Mouse (Mus musculus): Measurements from ENCODE around the gene Pcid2. TPM values are rescaled to one million over a fixed set of nuclear protein-coding genes. Genes with fewer than 3 reads are reported as not detected.

Pcid2 gene
- polyA plus RNA-seq, 2 experiments: 10.9 to 12.3 TPM

GRCm38 (mm10) chr8:13111917-13112316, 6.7 kb upstream of the Pcid2 start:
- WGBS (ENCODE audit: insufficient replicate concordance): 85% methylated on average over 11 of the region's 11 CpGs
- Histone ChIP-seq H3K9ac (replicated peaks) (no peak overlapping the region), H3K4me1 (replicated peaks; ENCODE audit: control insufficient read depth in 2 of 2, insufficient read depth in 2 of 2, low read length in 1 of 2) (peaks cover 29 to 30% of the 10 kb centered on the region in 2 experiments), H3K9me3 (ENCODE audit: control insufficient read depth, low read length) (no peaks in the 10 kb centered on the region), H3K27me3 (ENCODE audit: control insufficient read depth, insufficient read depth, low read length) (no peaks in the 10 kb centered on the region), H3K4me2 (ENCODE audit: low read depth) (no peak overlapping the region), H3K4me3 (ENCODE audit: insufficient read depth in 1 of 2, low read depth in 2 of 2, low read length in 2 of 2) (no peak overlapping the region), H3K27ac (no peak overlapping the region), H3K36me3 (replicated peaks; ENCODE audit: control insufficient read depth, insufficient read depth, low read depth) (peaks cover 19% of the 10 kb centered on the region)
- TF ChIP-seq EP300 (IDR thresholded peaks at IDR 0.05; ENCODE audit: low read depth) (no peak), CTCF (IDR thresholded peaks at IDR 0.05; ENCODE audit: low read depth) (no peak)
- ATAC-seq (ENCODE audit: insufficient read depth): no peak
- DNase-seq (ENCODE audit: low read depth in 3 of 3, low spot score in 3 of 3): no peak

- DNase-seq (ENCODE audit: low read depth in 3 of 3, low spot score in 3 of 3): no peak
- TF ChIP-seq EP300 (IDR thresholded peaks at IDR 0.05; ENCODE audit: low read depth) (no peak), CTCF (IDR thresholded peaks at IDR 0.05; ENCODE audit: low read depth) (no peak)
- Histone ChIP-seq H3K27ac (peak overlapping the region; percentile 92), H3K36me3 (replicated peaks; ENCODE audit: control insufficient read depth, insufficient read depth, low read depth) (peaks cover 12% of the 10 kb centered on the region), H3K9ac (replicated peaks) (no peak overlapping the region; the same call in 1 of the 2 replicates), H3K9me3 (ENCODE audit: control insufficient read depth, low read length) (no peaks in the 10 kb centered on the region), H3K4me3 (ENCODE audit: insufficient read depth in 1 of 2, low read depth in 2 of 2, low read length in 2 of 2) (peak overlapping the region in 1 of 2 experiments; percentile 95; a peak in 2 of 4 replicates), H3K4me2 (ENCODE audit: low read depth) (peak overlapping the region; percentile 80), H3K4me1 (replicated peaks; ENCODE audit: control insufficient read depth in 2 of 2, insufficient read depth in 2 of 2, low read length in 1 of 2) (peaks cover 29 to 31% of the 10 kb centered on the region in 2 experiments), H3K27me3 (ENCODE audit: control insufficient read depth, insufficient read depth, low read length) (no peaks in the 10 kb centered on the region)
- 50% methylated on average over 1 of the region's 1 CpGs for WGBS (ENCODE audit: insufficient replicate concordance)
- no peak for ATAC-seq (ENCODE audit: insufficient read depth)
Observed at GRCm38 (mm10) chr8:13109416-13109960, 4.2 kb upstream of the Pcid2 start.

GRCm38 (mm10) chr8:13108967-13109366, 3.7 kb upstream of the Pcid2 start:
- H3K4me1 ChIP-seq (replicated peaks; ENCODE audit: control insufficient read depth in 2 of 2, insufficient read depth in 2 of 2, low read length in 1 of 2): peaks cover 32 to 34% of the 10 kb centered on the region in 2 experiments
- H3K36me3 ChIP-seq (replicated peaks; ENCODE audit: control insufficient read depth, insufficient read depth, low read depth): peaks cover 10% of the 10 kb centered on the region
- peak overlapping the region; percentile 92 for H3K27ac ChIP-seq
- ATAC-seq (ENCODE audit: insufficient read depth): peak; percentile 14; the same call in 1 of the 2 replicates
- DNase-seq (ENCODE audit: low read depth in 3 of 3, low spot score in 3 of 3): peak; percentile 67 to 72 (median 68)
- peak overlapping the region; percentile 54 to 95 for H3K4me3 ChIP-seq (ENCODE audit: insufficient read depth in 1 of 2, low read depth in 2 of 2, low read length in 2 of 2)
- no peak for TF ChIP-seq CTCF (IDR thresholded peaks at IDR 0.05; ENCODE audit: low read depth)
- TF ChIP-seq EP300 (IDR thresholded peaks at IDR 0.05; ENCODE audit: low read depth): peak; percentile 89
- H3K9ac ChIP-seq (replicated peaks): peak overlapping the region; percentile 98
- no peaks in the 10 kb centered on the region for H3K9me3 ChIP-seq (ENCODE audit: control insufficient read depth, low read length)
- WGBS (ENCODE audit: insufficient replicate concordance): 40% methylated on average over 8 of the region's 8 CpGs
- peak overlapping the region; percentile 80 for H3K4me2 ChIP-seq (ENCODE audit: low read depth)
- no peaks in the 10 kb centered on the region for H3K27me3 ChIP-seq (ENCODE audit: control insufficient read depth, insufficient read depth, low read length)

GRCm38 (mm10) chr8:13107990-13108638, 2.9 kb upstream of the Pcid2 start:
- WGBS (ENCODE audit: insufficient replicate concordance): 26% methylated on average over 13 of the region's 13 CpGs
- TF ChIP-seq CTCF (IDR thresholded peaks at IDR 0.05; ENCODE audit: low read depth) (no peak), EP300 (IDR thresholded peaks at IDR 0.05; ENCODE audit: low read depth) (peak; percentile 86)

GRCm38 (mm10) chr8:13105908-13106551, 771 bp upstream of the Pcid2 start:
- peaks cover 34 to 37% of the 10 kb centered on the region in 2 experiments for H3K4me1 ChIP-seq (replicated peaks; ENCODE audit: control insufficient read depth in 2 of 2, insufficient read depth in 2 of 2, low read length in 1 of 2)
- peak overlapping the region; percentile 80 for H3K4me2 ChIP-seq (ENCODE audit: low read depth)
- peak overlapping the region; percentile 92 for H3K27ac ChIP-seq
- no peaks in the 10 kb centered on the region for H3K9me3 ChIP-seq (ENCODE audit: control insufficient read depth, low read length)
- ATAC-seq (ENCODE audit: insufficient read depth) (peak; percentile 45), DNase-seq (ENCODE audit: low read depth in 3 of 3, low spot score in 3 of 3) (no peak)
- WGBS (ENCODE audit: insufficient replicate concordance): 0% methylated on average over 60 of the region's 63 CpGs
- H3K27me3 ChIP-seq (ENCODE audit: control insufficient read depth, insufficient read depth, low read length): no peaks in the 10 kb centered on the region
- H3K4me3 ChIP-seq (ENCODE audit: insufficient read depth in 1 of 2, low read depth in 2 of 2, low read length in 2 of 2): peak overlapping the region; percentile 89 to 95
- H3K9ac ChIP-seq (replicated peaks): peak overlapping the region; percentile 98
- no peaks in the 10 kb centered on the region; the same call in 1 of the 2 replicates for H3K36me3 ChIP-seq (replicated peaks; ENCODE audit: control insufficient read depth, insufficient read depth, low read depth)
- TF ChIP-seq EP300 (IDR thresholded peaks at IDR 0.05; ENCODE audit: low read depth) (no peak), CTCF (IDR thresholded peaks at IDR 0.05; ENCODE audit: low read depth) (no peak)

More at GRCm38 (mm10) chr8:13107990-13108638, 2.9 kb upstream of the Pcid2 start:
- peak overlapping the region; percentile 92 for H3K27ac ChIP-seq
- H3K4me2 ChIP-seq (ENCODE audit: low read depth): peak overlapping the region; percentile 80
- peaks cover 34 to 38% of the 10 kb centered on the region in 2 experiments for H3K4me1 ChIP-seq (replicated peaks; ENCODE audit: control insufficient read depth in 2 of 2, insufficient read depth in 2 of 2, low read length in 1 of 2)
- ATAC-seq (ENCODE audit: insufficient read depth) (peak; percentile 36), DNase-seq (ENCODE audit: low read depth in 3 of 3, low spot score in 3 of 3) (peak; percentile 72 to 75 (median 74))
- H3K27me3 ChIP-seq (ENCODE audit: control insufficient read depth, insufficient read depth, low read length): no peaks in the 10 kb centered on the region
- peak overlapping the region; percentile 98 for H3K9ac ChIP-seq (replicated peaks)
- peaks cover 4% of the 10 kb centered on the region for H3K36me3 ChIP-seq (replicated peaks; ENCODE audit: control insufficient read depth, insufficient read depth, low read depth)
- H3K9me3 ChIP-seq (ENCODE audit: control insufficient read depth, low read length): no peaks in the 10 kb centered on the region
- peak overlapping the region; percentile 54 to 95 for H3K4me3 ChIP-seq (ENCODE audit: insufficient read depth in 1 of 2, low read depth in 2 of 2, low read length in 2 of 2)
